Mouse (Mus musculus) lung, postnatal 36 days (tissue): Measurements from ENCODE around the gene Nbas.

Experiments used
- DNase-seq: peaks from one replicate; pipeline ENCODE4 v3.0.0; 2022; ENCODE audit warnings: mixed read lengths

The Nbas gene

DNA sequence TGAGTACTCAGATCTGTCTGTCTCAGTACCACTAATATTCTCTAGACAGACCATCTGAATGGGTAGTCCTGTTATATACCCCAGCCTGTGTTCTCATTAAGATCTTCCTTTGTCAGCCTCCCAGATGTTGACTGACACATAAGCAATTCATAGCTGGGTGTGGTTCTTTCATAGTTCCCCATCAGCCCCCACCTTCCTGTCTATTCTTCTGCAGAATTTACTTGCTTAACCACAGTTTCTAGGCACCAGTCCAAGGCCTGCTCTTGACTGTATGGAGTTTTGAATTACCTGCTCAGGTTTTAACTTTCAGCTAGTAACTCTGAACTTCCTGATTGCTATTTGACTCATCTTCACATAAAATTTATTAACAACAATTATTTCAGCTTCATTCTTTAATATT, 141.3 kb downstream of the Nbas start:
- DNase-seq: peak; percentile 44

DNA sequence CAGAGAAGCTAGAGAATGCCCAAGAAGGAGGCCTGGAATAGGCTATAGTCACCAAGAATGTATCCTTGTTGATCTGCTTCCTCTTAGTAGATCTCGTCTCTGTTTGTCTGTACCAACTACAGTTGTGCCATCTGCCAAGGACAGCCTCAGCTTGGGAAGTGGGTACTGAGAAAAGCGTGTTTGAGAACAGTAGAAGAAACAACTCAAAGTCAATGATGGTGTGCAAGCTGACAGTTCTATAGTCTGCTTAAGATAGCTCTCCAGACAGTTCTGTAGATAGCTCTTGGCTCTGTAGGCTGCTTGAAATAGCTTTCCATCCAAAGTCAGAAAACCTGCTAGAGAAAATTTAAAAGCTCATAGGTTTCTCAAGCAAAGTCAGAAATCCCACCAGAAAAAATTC, 149.7 kb downstream of the Nbas start:
- no peak for DNase-seq

GRCm38 (mm10) chr12:13430219-13430618, 161.3 kb downstream of the Nbas start:
- DNase-seq: no peak

GRCm38 (mm10) chr12:13444653-13445431, 175.9 kb downstream of the Nbas start:
- no peak for DNase-seq

- DNase-seq: peak; percentile 44
Measured at GRCm38 (mm10) chr12:13445486-13446065, 176.6 kb downstream of the Nbas start.

- DNase-seq: no peak
Measured at GRCm38 (mm10) chr12:13448916-13449315, 180.0 kb downstream of the Nbas start.

GRCm38 (mm10) chr12:13452050-13452449, 183.1 kb downstream of the Nbas start:
- DNase-seq: no peak

- DNase-seq: no peak
Measured at GRCm38 (mm10) chr12:13460223-13460853, 191.4 kb downstream of the Nbas start.

- no peak for DNase-seq
Measured at GRCm38 (mm10) chr12:13461558-13462153, 192.7 kb downstream of the Nbas start.

DNA sequence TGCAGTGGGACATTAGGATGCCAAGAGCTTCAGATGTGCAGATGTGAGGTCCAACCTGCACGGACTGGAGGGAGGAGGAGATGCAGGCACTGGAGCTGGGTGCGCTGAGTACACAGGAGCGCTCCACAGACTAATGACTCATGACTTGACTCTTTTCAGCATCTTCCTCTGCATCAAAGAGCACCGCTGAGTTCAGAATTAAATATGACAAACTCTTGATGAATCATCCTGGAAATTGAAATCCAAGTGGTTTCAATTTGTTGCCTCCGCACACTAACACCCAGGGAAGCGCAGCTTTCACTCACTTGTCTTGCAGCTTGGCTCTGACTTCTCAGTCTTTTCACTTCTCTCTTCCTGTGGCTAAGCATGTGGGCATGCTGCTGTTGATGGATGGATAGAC, 193.5 kb downstream of the Nbas start:
- DNase-seq: no peak

GRCm38 (mm10) chr12:13465554-13465953, 196.6 kb downstream of the Nbas start:
- DNase-seq: no peak

DNA sequence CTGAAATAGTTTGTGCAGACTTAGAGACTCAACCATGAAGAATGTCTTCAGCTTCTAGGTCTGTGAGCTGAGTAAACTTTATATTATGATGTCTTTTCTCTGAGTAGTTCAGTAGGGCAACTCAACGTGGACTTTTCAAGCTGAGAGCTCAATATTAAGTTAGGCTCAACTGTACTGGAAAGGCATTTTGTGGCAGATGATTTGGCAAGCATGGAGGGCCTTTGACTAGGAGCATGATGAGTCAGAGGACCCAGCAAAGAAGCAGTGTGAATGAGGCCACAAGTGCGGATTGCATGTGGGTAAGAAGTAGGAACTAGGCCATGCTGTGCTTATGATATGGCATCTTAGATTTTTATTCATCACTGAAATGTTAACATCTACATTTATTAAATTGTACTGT, 205.9 kb downstream of the Nbas start:
- no peak for DNase-seq

DNA sequence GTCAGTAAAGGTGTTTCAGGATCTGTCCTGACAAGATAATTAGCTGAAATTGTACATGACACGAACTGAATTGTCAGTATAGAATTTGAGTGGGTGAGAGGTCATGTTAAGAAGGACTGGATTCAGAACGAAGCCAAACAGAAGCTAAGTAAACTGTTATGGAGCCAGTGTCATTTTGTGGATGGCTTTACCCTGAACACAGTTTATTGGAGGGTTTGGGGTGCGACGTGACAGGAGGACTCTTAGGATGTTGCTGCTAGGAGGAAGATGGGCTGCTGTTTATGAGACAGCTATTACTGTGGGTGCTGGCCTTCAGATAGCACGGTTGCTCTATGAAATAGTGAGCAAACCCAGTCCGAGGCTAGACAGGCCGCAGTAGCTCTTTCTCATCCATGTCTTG, 210.2 kb downstream of the Nbas start:
- DNase-seq: no peak

DNA sequence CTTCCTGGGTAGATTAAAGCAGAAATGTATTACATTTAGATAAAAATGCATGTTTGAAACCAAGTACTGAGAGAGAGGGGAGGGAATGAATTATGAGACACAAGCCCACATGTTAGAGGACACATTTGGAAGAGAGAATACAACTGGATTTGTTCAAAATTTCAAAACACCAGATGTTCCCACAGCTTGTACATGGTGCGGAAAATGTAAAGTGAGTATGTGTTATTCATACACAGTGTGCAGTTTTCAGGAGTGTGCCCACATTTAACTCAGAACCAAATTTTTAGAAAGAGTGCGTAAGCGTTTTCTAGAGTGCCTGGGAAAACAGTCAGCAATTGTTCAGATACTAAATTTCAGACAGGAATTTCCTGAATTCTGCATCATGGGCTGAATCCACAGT, 217.3 kb downstream of the Nbas start:
- DNase-seq: no peak

- DNase-seq: no peak
Measured at GRCm38 (mm10) chr12:13497211-13497610, 228.3 kb downstream of the Nbas start.

GRCm38 (mm10) chr12:13499237-13499889, 230.4 kb downstream of the Nbas start:
- DNase-seq: no peak

GRCm38 (mm10) chr12:13500191-13500590, 231.3 kb downstream of the Nbas start:
- DNase-seq: no peak

- DNase-seq: no peak
Measured at GRCm38 (mm10) chr12:13504771-13505444, 236.0 kb downstream of the Nbas start.

- DNase-seq: no peak
Measured at GRCm38 (mm10) chr12:13518082-13518481, 249.1 kb downstream of the Nbas start.

- no peak for DNase-seq
Measured at GRCm38 (mm10) chr12:13519413-13519812, 250.5 kb downstream of the Nbas start.

GRCm38 (mm10) chr12:13532731-13533365, 263.9 kb downstream of the Nbas start:
- no peak for DNase-seq

GRCm38 (mm10) chr12:13539171-13539570, 270.2 kb downstream of the Nbas start:
- DNase-seq: no peak
